Mouse (Mus musculus): ENCODE measurements around the gene Rbm25. TPM values are rescaled to one million over a fixed set of nuclear protein-coding genes. Genes with fewer than 3 reads are reported as not detected.
A peak's percentile ranks its signal among the peaks of the same experiment; 100 is the strongest.
"Not testable (repeated sequence)": the region's sequence is repeated elsewhere in the genome, so short reads cannot be mapped to it uniquely, and the experiment has no call there.

Gene Rbm25
- total RNA-seq (2022), result 10 to 100 TPM; 35.6 to 50.7 (median 40.7) TPM

DNA sequence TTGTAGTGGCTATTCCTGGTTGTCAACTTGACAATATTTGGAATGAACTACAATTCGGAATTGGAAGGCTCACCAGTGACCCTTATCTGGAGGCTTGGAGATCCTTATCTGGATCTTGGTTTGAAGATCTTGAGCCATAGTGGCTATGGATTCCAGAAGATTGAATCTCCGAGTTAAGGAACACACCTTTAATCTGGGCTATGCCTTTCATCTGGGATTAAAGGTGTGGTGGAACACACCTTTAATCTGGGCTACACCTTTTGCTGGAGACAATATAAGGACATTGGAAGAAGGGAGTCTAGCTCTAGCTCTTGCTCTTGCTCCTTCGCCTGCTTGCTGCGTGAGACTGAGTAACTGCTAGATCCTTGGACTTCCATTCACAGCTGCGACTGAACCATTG, at the start of gene Rbm25:
Rbm25 (plus strand) TSS at position 301 of the 400 bp plus-strand sequence.
- not testable (repeated sequence) for DNase-seq (ENCODE audit: low spot score in 2 of 2)

DNA sequence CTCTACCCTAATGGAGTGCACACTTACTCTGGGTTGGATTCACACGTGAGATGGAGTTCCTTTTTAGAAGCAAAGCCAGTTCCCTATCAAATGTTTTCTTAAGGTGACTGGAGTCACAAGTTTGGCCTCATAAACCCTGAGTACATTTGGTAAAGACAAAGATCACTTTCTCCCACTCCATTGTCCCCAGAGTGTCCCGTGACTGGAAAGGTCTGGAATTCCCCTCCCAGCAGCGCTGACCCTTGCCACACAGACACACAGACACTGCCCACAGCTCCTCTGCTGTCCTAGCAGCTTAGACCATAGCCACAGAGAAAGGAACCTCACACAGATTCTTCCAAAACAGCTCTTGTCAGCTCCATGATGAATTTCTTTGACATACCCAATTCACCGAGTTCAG, 48.9 kb upstream of the Rbm25 start:
- no peak for DNase-seq (ENCODE audit: low spot score in 2 of 2)

DNA sequence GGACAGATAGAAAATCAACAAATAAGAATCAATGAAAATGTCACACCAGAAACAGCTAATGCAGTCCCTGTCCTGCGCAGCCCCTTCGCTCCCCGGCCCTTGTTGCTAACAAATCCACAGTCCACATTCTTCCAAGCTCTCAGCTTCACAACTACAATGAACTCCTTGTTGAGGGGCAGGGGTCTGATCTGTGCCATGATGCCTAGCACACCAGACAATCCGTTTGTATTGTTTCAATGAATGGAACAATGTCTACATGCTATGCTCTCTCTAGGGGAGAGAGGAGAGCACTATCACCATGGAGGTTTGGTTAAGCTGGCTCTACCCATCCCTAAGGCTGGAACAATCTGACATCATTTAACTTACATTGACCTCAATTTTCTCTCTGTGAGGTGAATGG, 48.3 kb upstream of the Rbm25 start:
- DNase-seq (ENCODE audit: low spot score in 2 of 2), result no peak

DNA sequence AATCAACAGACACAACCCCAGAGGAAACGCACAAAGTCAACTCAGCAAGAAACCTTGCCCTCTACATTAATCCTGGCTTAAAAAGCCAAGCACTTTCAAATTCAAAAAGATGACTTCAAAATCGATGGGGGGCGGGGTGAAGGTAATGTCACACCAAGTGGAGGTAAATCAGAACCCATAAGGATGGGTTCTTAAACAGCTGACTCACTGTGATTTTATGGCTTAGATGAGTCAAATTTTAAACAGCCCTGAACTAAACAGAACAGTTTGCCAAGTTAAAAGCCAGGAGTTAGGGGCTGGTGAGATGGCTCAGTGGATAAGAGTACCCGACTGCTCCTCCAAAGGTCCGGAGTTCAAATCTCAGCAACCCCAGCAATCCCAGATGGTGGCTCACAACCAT, 44.4 kb upstream of the Rbm25 start:
- DNase-seq (ENCODE audit: low spot score in 2 of 2), result no peak

DNA sequence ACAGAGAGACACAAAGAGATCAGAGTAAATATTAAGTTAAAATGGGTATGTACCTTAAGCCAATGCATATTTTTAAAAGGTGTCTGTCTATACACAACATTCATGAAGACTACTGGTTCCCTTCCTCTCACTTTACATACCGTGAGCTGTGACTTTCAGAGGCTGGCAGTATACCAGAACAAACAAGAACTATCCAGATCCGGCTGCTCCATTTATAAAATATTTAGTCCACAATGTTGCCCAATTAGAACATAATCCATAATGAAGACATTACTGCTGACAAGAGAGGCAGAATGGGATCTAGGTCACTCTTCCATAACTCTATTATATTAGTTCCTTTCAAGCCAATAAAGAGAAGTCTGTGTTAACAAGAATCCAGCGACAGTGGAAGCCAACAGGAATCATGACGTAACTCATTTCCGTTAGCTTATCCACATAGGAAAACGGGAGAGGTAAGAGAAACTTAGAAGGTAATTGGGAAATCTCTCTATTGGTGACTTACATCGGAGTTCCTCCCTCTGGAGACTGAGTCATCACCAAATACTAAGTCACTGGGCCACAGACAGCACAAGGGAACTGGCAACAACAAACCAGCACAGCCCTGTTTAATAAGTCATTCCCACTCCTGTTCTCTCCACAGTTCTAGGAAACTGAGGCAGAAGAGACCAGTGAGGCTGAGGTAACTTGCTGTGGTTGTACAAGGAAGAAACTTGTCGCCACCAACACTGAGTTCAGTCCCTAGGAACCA, 39.1 kb upstream of the Rbm25 start:
- no peak for DNase-seq (ENCODE audit: low spot score in 2 of 2)

DNA sequence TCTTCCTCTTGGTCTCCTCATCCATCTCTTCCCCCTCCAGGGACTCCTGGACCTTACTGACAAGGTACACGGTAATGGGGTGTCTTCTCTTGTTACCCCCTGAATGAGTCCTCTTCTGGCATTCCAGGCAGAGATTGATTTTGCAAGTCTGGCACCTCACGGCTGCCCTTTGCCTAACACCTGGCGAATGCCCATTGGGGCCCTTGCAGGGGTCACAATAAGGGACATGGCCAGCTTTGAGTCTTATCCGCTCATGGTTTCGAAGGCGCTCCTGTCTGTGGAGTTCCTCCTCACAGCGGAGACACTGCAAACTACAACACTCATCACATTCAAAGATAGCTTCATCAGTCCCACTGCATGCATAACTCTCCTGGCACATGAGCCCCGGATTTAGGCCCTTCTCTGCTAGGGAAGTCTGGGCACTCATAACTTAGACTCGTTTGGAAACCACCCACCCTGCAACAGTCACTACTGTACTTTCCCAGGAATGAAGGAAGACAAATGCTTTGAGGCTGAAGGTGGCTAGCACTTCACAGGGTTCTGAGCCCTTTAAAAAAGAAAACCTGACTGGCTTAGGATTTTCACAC, 36.5 kb upstream of the Rbm25 start:
- no peak for DNase-seq (ENCODE audit: low spot score in 2 of 2)

DNA sequence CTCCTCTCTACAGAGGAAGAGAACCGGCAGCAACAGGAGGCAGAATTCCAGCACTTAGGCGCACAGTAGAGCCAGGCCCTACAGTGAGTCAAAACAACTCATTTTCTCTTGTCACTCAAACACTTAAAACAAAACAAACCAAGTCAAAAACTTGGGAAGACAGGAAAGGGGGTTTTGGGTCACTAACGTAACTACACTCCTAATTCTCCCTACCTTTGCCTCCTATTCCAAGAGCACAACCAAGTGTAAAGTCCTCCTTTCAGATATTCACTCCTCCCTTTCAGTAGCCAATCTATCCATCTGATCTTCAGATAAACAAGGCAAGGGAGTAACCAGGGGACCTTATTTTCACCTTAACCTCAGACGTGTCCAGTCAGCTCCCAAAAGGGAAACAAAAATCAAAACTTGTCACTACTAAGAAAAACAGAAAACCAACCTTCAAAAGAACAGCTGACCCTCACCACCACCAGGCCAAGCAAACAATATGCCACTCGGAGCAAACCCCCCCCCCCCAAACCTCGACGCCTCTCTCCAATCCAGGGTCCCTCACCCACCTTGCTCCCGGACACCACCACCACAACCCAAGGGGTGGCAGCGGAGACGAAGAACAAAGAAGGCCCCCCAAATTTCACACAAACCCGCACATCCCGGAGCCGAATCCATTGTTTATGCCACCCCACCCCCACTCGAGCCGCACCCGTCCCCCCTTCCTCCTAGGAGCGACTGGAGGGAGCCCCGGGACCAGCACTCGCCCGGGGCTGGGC, 34.7 kb upstream of the Rbm25 start:
- no peak for DNase-seq (ENCODE audit: low spot score in 2 of 2)

DNA sequence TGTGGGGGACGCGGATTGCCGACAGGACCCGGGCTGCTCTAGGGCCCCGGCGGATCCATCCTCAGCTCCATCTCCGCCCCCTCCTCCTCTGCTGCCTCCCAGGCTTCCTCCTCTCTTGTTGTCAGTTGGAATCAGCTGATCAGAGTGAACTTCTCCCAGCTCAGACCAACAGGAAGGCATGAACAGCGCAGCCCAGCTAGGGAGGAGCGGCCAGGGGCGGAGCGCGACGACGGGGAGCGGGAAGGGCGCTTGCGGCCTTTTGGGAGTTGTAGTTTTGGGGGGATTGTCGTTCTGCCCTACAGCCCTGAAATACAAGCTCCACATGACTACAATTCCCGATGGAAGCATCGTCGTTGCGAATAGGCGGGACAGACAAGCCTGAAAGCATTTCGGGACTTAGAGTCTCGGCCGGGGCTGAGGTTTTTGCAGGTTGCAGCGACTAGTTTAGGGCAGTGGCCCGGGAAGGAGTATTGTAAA, 34.0 kb upstream of the Rbm25 start, which contains the start of gene Zfyve1:
Zfyve1 (minus strand) TSS at position 198 of the 477 bp plus-strand sequence.
- peak; percentile 90 to 94 for DNase-seq (ENCODE audit: low spot score in 2 of 2)

DNA sequence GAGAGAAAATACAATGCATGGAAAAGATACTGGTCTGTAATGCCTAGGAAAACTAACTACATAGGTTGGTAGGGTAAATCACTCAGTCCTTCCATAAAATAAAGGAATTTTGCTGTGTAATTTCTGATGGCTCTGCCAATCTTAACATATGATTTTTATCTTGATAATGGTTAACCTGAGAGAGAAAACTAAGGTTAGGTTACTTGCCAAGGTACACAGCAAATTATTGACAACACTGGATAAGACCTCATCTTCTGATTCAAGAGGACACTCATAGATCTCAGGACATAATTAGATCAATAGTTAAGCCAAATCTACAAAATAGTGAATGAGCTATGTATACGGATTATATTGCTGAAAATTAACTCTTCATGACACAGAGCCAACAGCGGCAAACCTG, 33.2 kb upstream of the Rbm25 start:
- no peak for DNase-seq (ENCODE audit: low spot score in 2 of 2)

DNA sequence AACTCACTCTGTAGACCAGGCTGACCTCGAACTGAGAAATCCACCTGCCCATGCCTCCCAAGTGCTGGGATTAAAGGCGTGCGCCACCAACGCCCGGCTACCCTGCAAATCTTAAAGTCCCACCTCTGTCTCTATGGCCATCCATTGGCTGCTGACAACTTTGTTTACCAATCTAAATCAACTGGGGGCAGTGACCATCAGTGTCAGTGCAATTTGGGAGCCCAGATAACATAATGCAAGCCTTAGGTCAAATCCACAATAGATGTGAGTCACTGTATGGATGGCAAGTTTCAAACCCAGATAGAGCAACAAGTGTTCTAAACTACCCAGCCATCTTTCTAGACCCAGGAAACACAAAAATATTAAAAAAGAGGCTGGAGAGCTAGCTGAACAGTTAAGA, 28.8 kb upstream of the Rbm25 start:
- no peak for DNase-seq (ENCODE audit: low spot score in 2 of 2)

DNA sequence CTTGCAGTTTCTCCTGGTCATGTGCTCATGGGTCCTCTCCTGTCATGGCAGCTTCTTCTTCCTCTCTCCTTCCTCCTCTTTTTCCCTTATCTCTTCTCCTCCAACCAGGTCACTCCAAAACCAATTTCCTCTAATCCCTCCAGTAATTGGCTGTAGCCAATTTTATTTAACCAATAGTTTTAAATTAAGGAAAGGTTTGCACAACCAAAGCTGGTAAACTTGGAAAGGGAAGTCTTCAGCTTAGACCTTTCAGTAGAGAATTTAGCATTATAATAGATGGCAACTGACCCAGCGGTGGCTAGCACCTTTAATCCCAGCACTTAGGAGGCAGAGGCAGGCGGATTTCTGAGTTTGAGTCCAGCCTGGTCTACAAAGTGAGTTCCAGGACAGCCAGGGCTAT, 24.6 kb upstream of the Rbm25 start:
- not testable (repeated sequence) for DNase-seq (ENCODE audit: low spot score in 2 of 2)

DNA sequence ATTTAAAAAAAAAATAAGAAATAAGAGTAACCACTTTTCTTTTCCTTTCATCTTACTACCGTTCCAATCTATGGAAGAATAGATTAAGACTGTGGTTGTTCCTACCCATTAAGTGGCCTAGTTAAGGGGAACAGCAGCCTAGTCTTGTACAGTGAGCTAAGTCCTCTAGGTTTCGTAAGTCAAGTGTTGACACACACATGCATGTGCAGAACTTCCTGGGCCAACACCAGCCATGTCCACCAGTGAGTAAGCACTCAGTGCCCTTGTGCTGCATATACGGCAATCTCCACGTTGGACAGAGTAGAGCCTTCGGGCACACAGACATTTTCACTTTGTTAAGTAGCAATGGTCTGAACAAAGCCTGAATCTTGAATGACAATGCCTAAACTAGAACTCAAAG, 13.8 kb upstream of the Rbm25 start:
- DNase-seq (ENCODE audit: low spot score in 2 of 2), result no peak

DNA sequence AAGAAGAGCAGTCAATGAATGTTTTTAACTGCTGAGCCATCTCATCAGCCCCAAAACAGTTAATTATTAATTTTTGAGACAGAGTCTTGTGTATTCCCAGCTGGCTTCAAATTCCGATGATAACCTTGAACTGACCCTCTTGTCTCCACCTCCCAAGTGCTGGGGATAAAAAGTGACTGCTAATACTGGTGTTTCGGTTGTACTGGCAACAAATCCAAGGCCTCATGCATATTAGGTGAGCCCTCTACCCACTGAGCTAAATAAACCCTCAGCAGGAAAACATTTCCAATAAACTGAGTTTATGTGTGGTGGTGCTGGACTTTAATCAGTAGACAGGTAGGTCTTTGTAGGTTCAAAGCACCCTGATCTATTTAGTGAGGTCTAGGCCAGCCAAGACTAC, 12.1 kb upstream of the Rbm25 start:
- DNase-seq (ENCODE audit: low spot score in 2 of 2), result no peak

DNA sequence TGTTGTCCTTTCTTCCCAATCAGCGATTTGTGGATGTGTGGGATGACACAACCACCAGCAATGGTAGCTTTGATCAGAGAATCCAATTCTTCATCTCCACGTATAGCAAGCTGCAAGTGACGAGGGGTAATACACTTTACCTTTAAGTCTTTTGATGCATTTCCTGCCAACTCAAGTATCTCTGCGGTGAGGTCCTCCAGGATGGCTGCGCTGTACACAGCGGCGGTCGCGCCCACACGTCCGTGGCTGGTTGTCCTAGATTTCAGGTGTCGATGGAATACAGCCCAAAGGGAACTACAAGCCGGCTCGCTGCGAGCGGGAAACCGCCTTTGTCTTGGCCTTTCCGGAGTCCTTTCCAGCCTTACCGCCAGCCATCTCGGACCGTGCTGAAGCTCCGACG, 10.3 kb upstream of the Rbm25 start:
- DNase-seq (ENCODE audit: low spot score in 2 of 2), result not testable (repeated sequence)

DNA sequence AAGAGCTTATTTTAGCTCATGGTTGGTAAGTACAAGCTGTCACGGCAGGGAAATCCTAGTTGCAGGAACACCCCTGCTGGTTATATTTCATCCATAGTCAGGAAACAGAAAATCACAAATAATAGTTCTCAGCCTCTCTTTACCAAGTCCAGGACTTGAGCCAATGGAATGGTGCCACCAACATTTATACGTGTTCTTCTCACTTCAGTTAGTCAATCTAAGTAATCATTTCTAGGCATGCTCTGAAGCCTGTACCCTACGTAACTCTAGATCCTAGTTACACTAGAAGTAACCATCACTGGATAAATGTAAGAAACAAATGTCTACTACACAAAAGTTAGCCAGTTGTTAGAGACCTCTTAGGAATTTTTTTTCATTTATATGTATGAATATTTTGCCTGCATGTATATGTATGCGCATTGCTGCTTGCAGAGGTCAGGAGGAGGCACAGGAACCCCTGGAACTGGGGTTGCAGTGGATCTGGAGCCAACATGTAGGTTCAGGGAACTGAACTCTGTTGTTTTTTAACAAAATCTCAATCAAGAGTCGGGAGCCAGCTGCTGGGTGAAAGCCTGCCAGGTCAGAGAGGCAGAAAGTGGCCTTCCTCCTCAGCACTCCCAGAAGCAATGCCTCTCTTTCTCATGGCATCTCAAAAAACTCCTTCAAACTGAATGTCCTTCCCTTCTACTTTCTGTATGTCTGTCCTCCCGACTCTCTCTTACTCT, 8.8 kb upstream of the Rbm25 start:
- DNase-seq (ENCODE audit: low spot score in 2 of 2), result no peak

DNA sequence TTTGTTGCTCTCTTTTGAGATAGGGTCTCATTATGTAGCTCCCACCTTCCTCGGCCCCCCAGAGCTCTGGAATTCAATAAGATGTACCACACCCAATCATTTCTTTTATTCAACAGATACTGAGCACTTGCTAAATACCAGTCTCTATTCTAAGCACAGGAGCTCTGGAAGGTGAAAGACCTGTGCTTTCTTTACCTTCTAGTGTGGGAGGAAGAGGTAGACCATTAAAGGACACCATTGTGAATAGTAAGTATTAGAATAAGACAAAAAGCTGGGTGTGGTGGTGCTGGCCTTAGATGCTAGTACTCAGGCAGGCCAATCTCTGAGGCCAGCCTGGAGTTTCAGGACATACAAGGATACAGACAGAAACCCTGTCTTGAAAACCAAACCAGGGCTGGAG, 6.7 kb upstream of the Rbm25 start:
- no peak for DNase-seq (ENCODE audit: low spot score in 2 of 2)

DNA sequence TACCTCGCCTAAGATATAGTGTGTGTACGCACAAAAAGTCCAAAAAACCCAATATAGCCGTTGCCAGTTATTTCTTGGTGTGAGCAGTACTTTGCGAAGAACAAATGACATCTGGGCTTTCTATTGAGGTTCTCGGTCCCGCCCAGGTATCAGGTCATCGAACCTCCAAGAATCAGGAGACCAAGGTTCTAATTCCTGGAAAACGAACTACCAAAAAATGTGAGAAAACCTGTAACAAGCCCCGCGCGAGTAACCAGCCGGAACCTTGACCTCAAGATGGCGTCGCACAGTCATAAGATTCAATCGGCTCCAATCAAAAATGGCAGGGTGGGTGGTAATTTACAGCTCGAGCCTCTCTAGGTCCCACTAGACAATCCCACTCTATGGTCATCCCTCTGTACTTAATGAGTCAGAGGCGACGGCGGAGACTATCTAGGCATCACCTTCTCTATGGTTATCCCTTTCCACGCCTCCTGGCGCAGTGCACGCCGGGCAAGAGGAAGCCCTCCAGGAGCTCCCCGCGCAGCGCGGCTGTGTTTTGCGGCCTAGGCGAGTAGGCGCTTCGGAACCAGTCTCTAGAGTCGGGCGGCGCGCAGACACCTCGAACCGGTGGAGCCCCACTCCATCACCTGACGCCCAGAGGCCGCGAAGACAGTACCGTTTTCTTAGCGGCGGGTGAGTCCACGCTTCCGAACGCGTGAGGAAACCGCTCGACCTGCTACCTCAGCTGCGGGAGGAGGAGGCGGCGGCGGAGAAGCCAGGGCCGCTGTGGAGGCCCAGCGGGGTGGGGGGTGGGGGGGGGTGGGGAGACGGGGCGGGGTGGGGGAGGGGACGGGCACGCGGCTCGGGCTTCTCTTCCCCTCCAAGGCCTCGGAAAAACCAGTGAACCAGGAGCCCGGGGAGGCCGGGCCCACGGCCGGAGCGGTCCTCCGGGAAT, 975 bp downstream of the Rbm25 start:
- peak; percentile 96 for DNase-seq (ENCODE audit: low spot score in 2 of 2)

DNA sequence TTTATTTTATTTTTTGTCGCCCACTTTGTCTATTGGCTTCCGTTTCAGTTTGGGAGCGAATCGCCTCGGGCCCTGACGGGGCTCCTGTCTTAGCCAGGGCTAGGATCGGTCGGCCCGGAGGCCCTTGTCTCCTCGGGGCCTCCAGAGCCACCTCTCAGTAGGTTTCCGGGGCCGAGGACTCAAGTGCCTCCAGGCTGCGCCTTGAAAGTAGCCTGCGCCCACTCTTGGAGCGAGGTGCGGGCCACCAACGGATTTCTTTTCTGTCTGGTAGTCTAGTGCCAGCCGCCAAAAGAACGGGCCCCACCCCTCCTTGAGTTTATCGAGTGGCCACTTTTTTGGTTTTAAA, 1.6 kb downstream of the Rbm25 start:
- DNase-seq (ENCODE audit: low spot score in 2 of 2), result peak; percentile 8 to 20

DNA sequence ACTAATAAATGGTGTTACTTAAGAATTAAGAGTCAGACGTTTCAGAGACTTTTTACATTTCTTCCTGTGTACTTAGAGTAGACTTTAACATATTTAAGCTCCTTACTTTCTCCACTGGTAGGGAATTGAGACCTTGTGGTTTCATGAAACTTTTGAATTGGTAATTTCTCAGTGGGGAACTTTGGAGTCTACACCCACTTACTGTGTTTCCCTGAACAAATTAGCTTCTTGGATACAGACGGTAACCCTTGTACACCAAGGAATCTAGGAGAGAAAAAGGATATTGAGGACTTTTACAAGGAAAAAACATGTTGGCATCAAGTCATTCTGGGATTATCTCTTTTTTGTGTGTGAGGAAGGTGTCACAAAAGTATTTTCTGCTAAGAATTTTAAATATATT, 2.8 kb downstream of the Rbm25 start:
- DNase-seq (ENCODE audit: low spot score in 2 of 2), result no peak

DNA sequence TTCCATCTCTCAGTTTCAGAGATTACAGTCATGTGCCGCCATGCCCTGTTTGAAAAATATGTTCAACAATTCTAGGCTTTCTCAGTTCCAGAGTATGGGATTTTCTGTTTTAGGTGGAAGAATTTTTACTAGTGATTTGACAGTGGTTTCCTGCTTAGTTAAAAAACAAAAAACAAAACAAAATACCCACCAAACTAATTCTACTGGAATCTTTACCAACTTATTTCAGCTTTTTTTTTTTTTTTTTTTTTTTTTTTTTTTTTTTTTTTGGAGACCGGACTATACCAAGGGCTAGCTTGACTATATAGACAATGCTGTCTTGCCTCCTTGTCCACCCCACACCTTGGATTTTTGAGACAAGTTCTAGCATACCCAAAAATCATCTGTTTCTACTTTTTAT, 10.2 kb downstream of the Rbm25 start:
- DNase-seq (ENCODE audit: low spot score in 2 of 2), result no peak

DNA sequence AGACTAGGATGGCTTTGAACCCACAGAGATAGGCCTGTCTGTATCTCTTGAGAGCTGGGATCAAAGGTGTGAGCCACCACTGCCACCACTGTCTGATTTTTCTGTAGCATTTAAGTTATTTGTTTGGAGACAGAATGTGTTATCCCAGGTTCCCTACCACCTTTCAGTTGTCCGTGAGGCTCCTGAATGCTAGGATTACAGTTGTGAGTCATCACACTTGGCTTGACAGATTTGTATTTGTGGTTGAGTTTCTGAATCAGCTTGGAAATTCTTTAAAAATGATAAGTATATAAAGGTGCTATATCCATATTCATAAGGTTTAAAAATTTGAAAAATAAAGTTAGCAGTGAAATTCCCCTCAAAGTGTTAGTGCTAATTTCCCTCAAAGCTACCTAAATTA, 12.1 kb downstream of the Rbm25 start:
- DNase-seq (ENCODE audit: low spot score in 2 of 2), result no peak
